Mouse (Mus musculus) myocyte (in vitro differentiated cells): ENCODE measurements around the gene Calml3. TPM values are rescaled to one million over a fixed set of nuclear protein-coding genes. Genes with fewer than 3 reads are reported as not detected.
A peak's percentile ranks its signal among the peaks of the same experiment; 100 is the strongest.

Experiments
- H3K27me3 ChIP-seq: one replicate; pipeline ENCODE4 v1.6.1; 2011; ENCODE audit not compliant: control insufficient read depth, insufficient read depth, insufficient read length
- H3K36me3 ChIP-seq: one replicate; pipeline ENCODE4 v1.6.1; 2011; ENCODE audit not compliant: control insufficient read depth, insufficient read depth
- H3K4me2 ChIP-seq: one replicate; pipeline ENCODE4 v1.6.1; 2011; ENCODE audit warnings: low read depth, control low read depth
- H3K4me3 ChIP-seq: one replicate; pipeline ENCODE4 v1.5.1; 2011; ENCODE audit warnings: mild to moderate bottlenecking, control low read depth, moderate library complexity
- H3K79me2 ChIP-seq: one replicate; pipeline ENCODE4 v1.6.1; 2011; ENCODE audit not compliant: control insufficient read depth, insufficient read depth
- H3ac ChIP-seq: one replicate; pipeline ENCODE4 v1.6.1; 2011; ENCODE audit not compliant: control insufficient read depth, insufficient read length
- CEBPB ChIP-seq: IDR thresholded peaks from 2 replicates; pipeline ENCODE4 v1.6.1; 2011; ENCODE audit warnings: mild to moderate bottlenecking, moderate library complexity; ENCODE audit not compliant: poor library complexity, insufficient read depth, severe bottlenecking
- E2F4 ChIP-seq: IDR thresholded peaks from one replicate; pipeline ENCODE4 v1.6.1; 2011; ENCODE audit warnings: mild to moderate bottlenecking, control low read depth, moderate library complexity; ENCODE audit not compliant: insufficient read depth
- MAX ChIP-seq: IDR thresholded peaks from one replicate; pipeline ENCODE4 v1.6.1; 2011; ENCODE audit warnings: low read depth, mild to moderate bottlenecking, control low read depth
- MYOD1 ChIP-seq, 3 experiments: IDR thresholded peaks; one replicate each; pipeline ENCODE4 v1.6.1; 2011; ENCODE audit warnings: control low read depth in 2 of 3, low read depth in 2 of 3, mild to moderate bottlenecking in 2 of 3, moderate library complexity in 1 of 3; ENCODE audit not compliant: insufficient read length in 2 of 3, control insufficient read depth in 1 of 3
- MYOG ChIP-seq, 3 experiments: IDR thresholded peaks; one replicate each; pipeline ENCODE4 v1.6.1; 2011; ENCODE audit warnings: control low read depth in 2 of 3, low read depth in 2 of 3, mild to moderate bottlenecking in 2 of 3; ENCODE audit not compliant: insufficient read length in 2 of 3, control insufficient read depth in 1 of 3, insufficient read depth in 1 of 3
- POLR2A ChIP-seq: IDR thresholded peaks from one replicate; pipeline ENCODE4 v1.6.1; 2011; ENCODE audit warnings: low read depth, mild to moderate bottlenecking, control low read depth, moderate library complexity; ENCODE audit not compliant: insufficient read length
- POLR2AphosphoS2 ChIP-seq: IDR thresholded peaks from one replicate; pipeline ENCODE4 v1.6.1; 2011; ENCODE audit warnings: low read depth, control low read depth; ENCODE audit not compliant: insufficient read length
- REST ChIP-seq: IDR thresholded peaks from one replicate; pipeline ENCODE4 v1.6.1; 2011; ENCODE audit warnings: mild to moderate bottlenecking, control low read depth, moderate library complexity; ENCODE audit not compliant: insufficient read depth, insufficient read length
- SRF ChIP-seq: IDR thresholded peaks from one replicate; pipeline ENCODE4 v1.6.1; 2011; ENCODE audit warnings: low read depth; ENCODE audit not compliant: control insufficient read depth, insufficient read length
- TCF12 ChIP-seq: IDR thresholded peaks from one replicate; pipeline ENCODE4 v1.6.1; 2011; ENCODE audit warnings: mild to moderate bottlenecking, control low read depth; ENCODE audit not compliant: poor library complexity, insufficient read depth, severe bottlenecking
- TCF3 ChIP-seq: IDR thresholded peaks from one replicate; pipeline ENCODE4 v1.6.1; 2011; ENCODE audit warnings: low read depth, control low read depth; ENCODE audit not compliant: insufficient read length
- USF1 ChIP-seq: IDR thresholded peaks from one replicate; pipeline ENCODE4 v1.6.1; 2011; ENCODE audit warnings: low read depth, mild to moderate bottlenecking, control low read depth, moderate library complexity
- polyA plus RNA-seq: library from polyadenylated mRNA; unstranded; fragments of >200 nt; fragmentation: generic; extraction: Trizol; gene quantifications from one replicate; pipeline ENCODE4 v1.2.1, GENCODE M21; 2012; ENCODE audit warnings: missing spikeins

Gene Calml3
- polyA plus RNA-seq, 1 experiment = 0.08 TPM

DNA sequence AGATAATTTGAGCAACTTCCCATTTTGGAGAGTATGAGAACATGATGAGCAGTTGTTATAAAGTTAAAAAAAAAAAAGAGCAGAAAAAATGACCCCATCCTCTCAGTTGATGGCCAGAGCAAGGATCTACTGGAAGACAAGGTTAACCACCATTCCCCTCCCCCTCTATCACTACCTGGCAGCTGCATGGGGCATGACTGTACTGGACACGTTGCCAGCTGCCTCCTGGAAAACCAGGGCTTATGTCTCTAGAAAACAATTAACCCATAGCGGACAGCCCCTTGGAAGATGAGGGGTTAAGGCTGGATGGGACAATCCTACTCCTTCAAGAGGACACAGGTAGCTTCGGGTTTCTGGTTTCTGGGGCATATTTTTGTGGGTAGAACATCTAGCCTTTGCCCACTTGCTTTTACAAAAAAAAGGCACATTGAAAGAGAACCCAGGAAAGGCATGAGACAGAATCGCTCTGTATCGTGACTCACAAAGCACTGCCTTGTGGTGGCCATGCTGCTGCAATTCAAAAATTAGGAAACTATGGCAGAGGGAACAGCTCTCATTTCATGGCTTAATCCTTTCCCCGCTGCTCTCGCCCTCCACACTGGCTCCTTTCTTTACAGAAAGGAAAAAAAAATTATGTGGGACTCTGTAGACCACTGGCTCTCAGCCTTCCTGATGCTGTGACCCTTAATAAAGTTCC is 3.2 kb upstream of the Calml3 start:
- Histone ChIP-seq H3K27me3 (no peaks in the 10 kb centered on the region), H3ac (no peak overlapping the region), H3K36me3 (no peaks in the 10 kb centered on the region), H3K4me3 (no peak overlapping the region), H3K4me2 (peak overlapping the region; percentile 77), H3K79me2 (no peaks in the 10 kb centered on the region)
- no peak for TF ChIP-seq TCF12
- TF ChIP-seq MYOD1 (IDR thresholded peaks at IDR 0.05; ENCODE audit: control insufficient read depth in 1 of 3, insufficient read length in 2 of 3, low read depth in 2 of 3) = peak in 2 of 3 experiments; percentile 58 to 79

DNA sequence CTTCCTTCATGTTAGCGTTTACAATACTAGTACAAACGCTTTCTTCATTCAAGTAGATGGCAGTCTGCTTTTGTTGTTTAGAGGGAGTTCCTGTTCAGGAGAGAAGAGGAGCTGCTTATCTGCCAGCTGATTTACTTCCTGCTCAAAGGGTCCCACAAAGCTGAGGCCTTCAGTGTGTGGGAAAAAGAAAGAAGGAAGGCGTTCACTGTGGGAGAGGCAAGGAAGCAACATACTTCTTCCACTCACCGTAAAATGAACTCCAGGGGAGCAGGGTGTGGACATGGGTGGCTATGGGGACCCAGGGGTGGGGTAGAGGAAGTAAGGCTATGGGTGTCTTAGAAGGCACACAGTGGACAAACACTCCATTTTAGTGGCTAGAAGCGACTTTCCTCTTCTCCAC is 1.5 kb upstream of the Calml3 start:
- H3ac ChIP-seq = no peak overlapping the region
- H3K36me3 ChIP-seq = no peaks in the 10 kb centered on the region
- H3K4me3 ChIP-seq = no peak overlapping the region
- H3K27me3 ChIP-seq = no peaks in the 10 kb centered on the region
- no peaks in the 10 kb centered on the region for H3K79me2 ChIP-seq
- H3K4me2 ChIP-seq = no peak overlapping the region
- TF ChIP-seq MYOG (IDR thresholded peaks at IDR 0.05; ENCODE audit: control insufficient read depth in 1 of 3, insufficient read depth in 1 of 3, insufficient read length in 2 of 3, low read depth in 2 of 3) (no peak), CEBPB (no peak), MAX (no peak), SRF (no peak), REST (no peak), TCF12 (no peak), MYOD1 (IDR thresholded peaks at IDR 0.05; ENCODE audit: control insufficient read depth in 1 of 3, insufficient read length in 2 of 3, low read depth in 2 of 3) (no peak), POLR2AphosphoS2 (no peak), USF1 (no peak), TCF3 (no peak), POLR2A (no peak), E2F4 (no peak)

DNA sequence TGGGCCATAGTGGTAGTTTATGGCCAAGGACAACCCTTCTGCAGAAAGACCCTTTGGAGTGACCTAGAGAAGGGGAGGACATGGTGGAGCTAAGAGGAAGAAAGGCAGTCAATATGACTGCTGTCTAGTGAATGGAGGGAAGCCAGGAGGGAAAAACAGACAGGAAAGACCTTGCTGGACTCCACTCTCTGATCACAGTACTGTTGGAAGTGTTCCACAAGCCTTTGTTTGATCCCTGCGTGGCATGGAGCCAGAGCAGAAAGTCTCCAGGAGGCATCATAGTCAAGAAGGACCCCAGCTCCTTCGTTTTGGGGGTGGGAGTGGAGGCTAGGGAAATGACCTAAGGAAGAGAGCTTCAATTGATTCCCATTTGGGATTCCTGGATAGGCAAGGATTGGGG is 1.0 kb upstream of the Calml3 start:
- TF ChIP-seq TCF12 (no peak), E2F4 (no peak), POLR2A (no peak), MYOD1 (IDR thresholded peaks at IDR 0.05; ENCODE audit: control insufficient read depth in 1 of 3, insufficient read length in 2 of 3, low read depth in 2 of 3) (no peak), MAX (no peak), USF1 (no peak), REST (no peak), SRF (no peak), POLR2AphosphoS2 (no peak), TCF3 (no peak), MYOG (IDR thresholded peaks at IDR 0.05; ENCODE audit: control insufficient read depth in 1 of 3, insufficient read depth in 1 of 3, insufficient read length in 2 of 3, low read depth in 2 of 3) (no peak), CEBPB (no peak)
- Histone ChIP-seq H3K36me3 (no peaks in the 10 kb centered on the region), H3K4me3 (no peak overlapping the region), H3K27me3 (no peaks in the 10 kb centered on the region), H3K79me2 (no peaks in the 10 kb centered on the region), H3K4me2 (no peak overlapping the region), H3ac (no peak overlapping the region)

DNA sequence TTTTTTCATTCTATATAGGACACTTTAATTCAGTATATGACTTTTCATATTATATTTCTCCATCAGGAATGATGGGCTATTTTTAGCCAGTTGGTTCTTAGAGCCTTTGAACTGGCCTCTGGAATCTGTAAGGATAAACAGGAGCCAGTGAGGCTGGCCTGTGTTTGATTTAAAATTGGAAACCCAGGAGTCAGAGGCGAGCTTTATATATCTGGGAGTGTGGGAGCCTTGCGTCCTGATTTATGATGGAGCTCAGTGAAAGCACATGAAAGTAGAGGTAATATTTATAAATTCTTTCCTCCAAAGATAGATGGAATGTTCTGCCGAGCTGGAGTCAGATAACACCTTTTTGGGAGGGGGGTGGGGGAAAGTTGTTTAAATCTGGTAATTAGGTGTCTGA is 4.7 kb downstream of the Calml3 start:
- H3K4me2 ChIP-seq = no peak overlapping the region
- H3K79me2 ChIP-seq = no peaks in the 10 kb centered on the region
- H3ac ChIP-seq = no peak overlapping the region
- no peak overlapping the region for H3K4me3 ChIP-seq
- no peaks in the 10 kb centered on the region for H3K27me3 ChIP-seq
- H3K36me3 ChIP-seq = no peaks in the 10 kb centered on the region
- TF ChIP-seq CEBPB (no peak), USF1 (no peak), POLR2AphosphoS2 (no peak), E2F4 (no peak), MYOG (IDR thresholded peaks at IDR 0.05; ENCODE audit: control insufficient read depth in 1 of 3, insufficient read depth in 1 of 3, insufficient read length in 2 of 3, low read depth in 2 of 3) (no peak), SRF (no peak), POLR2A (no peak), MYOD1 (IDR thresholded peaks at IDR 0.05; ENCODE audit: control insufficient read depth in 1 of 3, insufficient read length in 2 of 3, low read depth in 2 of 3) (no peak), TCF12 (no peak), REST (no peak), MAX (no peak), TCF3 (no peak)

DNA sequence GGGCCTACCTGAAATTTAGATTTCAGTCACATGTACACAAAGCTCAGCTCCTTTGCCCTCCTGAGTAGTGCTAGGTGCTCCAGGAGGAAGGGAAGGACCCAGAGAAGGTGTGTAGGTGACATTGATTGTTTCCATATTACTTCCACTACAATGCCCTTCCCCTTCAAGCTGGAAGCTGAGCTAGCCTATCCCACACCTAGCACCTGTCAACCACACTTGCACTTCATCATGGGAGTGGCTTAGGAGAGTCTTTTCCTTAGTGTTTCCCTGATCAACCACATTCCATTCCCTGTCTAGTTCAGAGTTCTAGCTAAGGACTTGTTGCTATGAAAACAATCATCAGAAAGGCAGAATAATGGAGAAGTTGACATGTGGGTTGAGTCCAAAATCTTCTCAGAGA is 5.4 kb downstream of the Calml3 start:
- H3K36me3 ChIP-seq = no peaks in the 10 kb centered on the region
- no peak for TF ChIP-seq MAX
- TF ChIP-seq POLR2AphosphoS2 = no peak
- TF ChIP-seq MYOD1 (IDR thresholded peaks at IDR 0.05; ENCODE audit: control insufficient read depth in 1 of 3, insufficient read length in 2 of 3, low read depth in 2 of 3) = no peak
- no peak for TF ChIP-seq USF1
- no peak for TF ChIP-seq MYOG (IDR thresholded peaks at IDR 0.05; ENCODE audit: control insufficient read depth in 1 of 3, insufficient read depth in 1 of 3, insufficient read length in 2 of 3, low read depth in 2 of 3)
- no peak for TF ChIP-seq TCF3
- TF ChIP-seq SRF = no peak
- no peaks in the 10 kb centered on the region for H3K27me3 ChIP-seq
- H3ac ChIP-seq = no peak overlapping the region
- no peak overlapping the region for H3K4me3 ChIP-seq
- H3K4me2 ChIP-seq = no peak overlapping the region
- no peaks in the 10 kb centered on the region for H3K79me2 ChIP-seq
